Mouse (Mus musculus) heart, embryonic 13.5 days (tissue): ENCODE measurements around the gene Arhgap24. TPM values are rescaled to one million over a fixed set of nuclear protein-coding genes. Genes with fewer than 3 reads are reported as not detected.

Experiments used
- ATAC-seq: fragments of 200-750 bp; cut with Nextera tagmentation; 2 replicates; pipeline ENCODE4 v1.8.0; 2017; ENCODE audit warnings: moderate TSS enrichment; ENCODE audit not compliant: insufficient number of reproducible peaks, low FRiP score, low TSS enrichment; ENCODE audit errors: extremely low read depth
- H3K27ac ChIP-seq: fragments of 300-500 bp; sonication (generic); replicated peaks from 2 replicates; pipeline ENCODE4 v1.5.1; 2015; ENCODE audit warnings: moderate library complexity, mild to moderate bottlenecking, inconsistent platforms
- H3K27me3 ChIP-seq: fragments of 300-500 bp; sonication (generic); replicated peaks from 2 replicates; pipeline ENCODE4 v1.6.1; 2015; ENCODE audit warnings: mild to moderate bottlenecking, inconsistent platforms
- H3K36me3 ChIP-seq: fragments of 300-500 bp; sonication (generic); 2 replicates; pipeline ENCODE4 v1.6.1; 2015; ENCODE audit warnings: mild to moderate bottlenecking, inconsistent platforms
- H3K4me1 ChIP-seq: fragments of 300-500 bp; sonication (generic); 2 replicates; pipeline ENCODE4 v1.6.1; 2015; ENCODE audit warnings: inconsistent platforms
- H3K4me2 ChIP-seq: fragments of 300-500 bp; sonication (generic); 2 replicates; pipeline ENCODE4 v1.6.1; 2015; ENCODE audit warnings: inconsistent platforms, mild to moderate bottlenecking, moderate library complexity
- H3K4me3 ChIP-seq: fragments of 300-500 bp; sonication (generic); 2 replicates; pipeline ENCODE4 v1.5.1; 2015; ENCODE audit warnings: moderate library complexity, mild to moderate bottlenecking, inconsistent platforms
- H3K9ac ChIP-seq: fragments of 300-500 bp; sonication (generic); 2 replicates; pipeline ENCODE4 v1.6.1; 2015; ENCODE audit warnings: inconsistent platforms, mild to moderate bottlenecking, moderate library complexity
- H3K9me3 ChIP-seq: fragments of 300-500 bp; sonication (generic); 2 replicates; pipeline ENCODE4 v1.6.1; 2016; ENCODE audit warnings: inconsistent platforms
- WGBS: fragments of 180-500 bp; shearing (Covaris S2); methylation state at CpG from one replicate; pipeline ENCODE4 v1.1.7; 2015; ENCODE audit warnings: mixed read lengths; 5-methylcytosine and 5-hydroxymethylcytosine counted together
- polyA plus RNA-seq: library from polyadenylated mRNA; unstranded; fragments of >200 nt; fragmentation: Nextera tagmentation; extraction: Ambion mirVana; gene quantifications from 2 replicates; pipeline ENCODE4 v1.2.1, GENCODE M21; 2015

The Arhgap24 gene
- polyA plus RNA-seq, 1 experiment from 2014 or later = 11.2 TPM

GRCm38 (mm10) chr5:102548382-102548781 is 67.2 kb downstream of the Arhgap24 start:
- Histone ChIP-seq H3K4me1 (no peaks in the 10 kb centered on the region), H3K36me3 (no peaks in the 10 kb centered on the region), H3K9me3 (no peaks in the 10 kb centered on the region), H3K27ac (no peak overlapping the region), H3K9ac (no peak overlapping the region), H3K4me3 (no peak overlapping the region), H3K27me3 (no peaks in the 10 kb centered on the region), H3K4me2 (no peak overlapping the region)
- ATAC-seq = no peak
- WGBS = 60% methylated on average over 2 of the region's 2 CpGs

- no peak for ATAC-seq
- WGBS = 42% methylated on average over 3 of the region's 3 CpGs
- no peak overlapping the region for H3K27ac ChIP-seq
- no peak overlapping the region for H3K9ac ChIP-seq
- H3K27me3 ChIP-seq = no peaks in the 10 kb centered on the region
- no peaks in the 10 kb centered on the region for H3K36me3 ChIP-seq
- no peak overlapping the region for H3K4me2 ChIP-seq
- no peaks in the 10 kb centered on the region for H3K9me3 ChIP-seq
- no peak overlapping the region for H3K4me3 ChIP-seq
- no peaks in the 10 kb centered on the region for H3K4me1 ChIP-seq
These were observed 69.0 kb downstream of the Arhgap24 start for GRCm38 (mm10) chr5:102550211-102550610.

- Histone ChIP-seq H3K27ac (no peak overlapping the region), H3K4me3 (no peak overlapping the region)
- ATAC-seq = no peak
These were observed 69.9 kb downstream of the Arhgap24 start for GRCm38 (mm10) chr5:102550870-102551637.

GRCm38 (mm10) chr5:102552533-102552932 is 71.3 kb downstream of the Arhgap24 start:
- Histone ChIP-seq H3K9ac (no peak overlapping the region), H3K27me3 (no peaks in the 10 kb centered on the region), H3K36me3 (no peaks in the 10 kb centered on the region), H3K27ac (no peak overlapping the region), H3K4me1 (no peaks in the 10 kb centered on the region), H3K9me3 (no peaks in the 10 kb centered on the region), H3K4me3 (no peak overlapping the region), H3K4me2 (no peak overlapping the region)
- ATAC-seq = no peak
- WGBS = 52% methylated on average over 1 of the region's 1 CpGs

More at GRCm38 (mm10) chr5:102550870-102551637, 69.9 kb downstream of the Arhgap24 start:
- H3K36me3 ChIP-seq = no peaks in the 10 kb centered on the region
- no peaks in the 10 kb centered on the region for H3K27me3 ChIP-seq
- H3K4me2 ChIP-seq = no peak overlapping the region
- 47% methylated on average over 11 of the region's 11 CpGs for WGBS
- H3K9me3 ChIP-seq = no peaks in the 10 kb centered on the region
- H3K4me1 ChIP-seq = no peaks in the 10 kb centered on the region
- no peak overlapping the region for H3K9ac ChIP-seq

- Histone ChIP-seq H3K36me3 (no peaks in the 10 kb centered on the region), H3K27me3 (no peaks in the 10 kb centered on the region), H3K9me3 (no peaks in the 10 kb centered on the region), H3K4me2 (no peak overlapping the region), H3K4me1 (no peaks in the 10 kb centered on the region), H3K4me3 (no peak overlapping the region), H3K27ac (no peak overlapping the region), H3K9ac (no peak overlapping the region)
- no peak for ATAC-seq
- WGBS = 76% methylated on average over 4 of the region's 4 CpGs
These were observed 74.8 kb downstream of the Arhgap24 start for GRCm38 (mm10) chr5:102555958-102556357.

- Histone ChIP-seq H3K9ac (no peak overlapping the region), H3K36me3 (no peaks in the 10 kb centered on the region), H3K9me3 (no peaks in the 10 kb centered on the region), H3K4me2 (no peak overlapping the region), H3K27ac (no peak overlapping the region), H3K27me3 (no peaks in the 10 kb centered on the region), H3K4me3 (no peak overlapping the region), H3K4me1 (no peaks in the 10 kb centered on the region)
- no peak for ATAC-seq
- WGBS = 75% methylated on average over 6 of the region's 6 CpGs
These were observed 79.1 kb downstream of the Arhgap24 start for GRCm38 (mm10) chr5:102560270-102560669.

GRCm38 (mm10) chr5:102563971-102564370 is 82.8 kb downstream of the Arhgap24 start:
- no peak overlapping the region for H3K27ac ChIP-seq
- no peak overlapping the region for H3K9ac ChIP-seq
- no peak overlapping the region for H3K4me2 ChIP-seq
- no peak for ATAC-seq
- 56% methylated on average over 4 of the region's 4 CpGs for WGBS
- no peak overlapping the region for H3K4me3 ChIP-seq
- no peaks in the 10 kb centered on the region for H3K36me3 ChIP-seq
- H3K27me3 ChIP-seq = no peaks in the 10 kb centered on the region
- no peaks in the 10 kb centered on the region for H3K9me3 ChIP-seq
- no peaks in the 10 kb centered on the region for H3K4me1 ChIP-seq

GRCm38 (mm10) chr5:102568764-102569163 is 87.6 kb downstream of the Arhgap24 start:
- H3K4me1 ChIP-seq = no peaks in the 10 kb centered on the region

GRCm38 (mm10) chr5:102571445-102571844 is 90.3 kb downstream of the Arhgap24 start:
- H3K4me3 ChIP-seq = no peak overlapping the region
- no peak overlapping the region for H3K9ac ChIP-seq
- no peaks in the 10 kb centered on the region for H3K36me3 ChIP-seq
- peaks cover 12% of the 10 kb centered on the region; the same call in 1 of the 2 replicates for H3K9me3 ChIP-seq
- no peak for ATAC-seq
- 78% methylated on average over 2 of the region's 2 CpGs for WGBS
- no peak overlapping the region for H3K27ac ChIP-seq
- no peaks in the 10 kb centered on the region for H3K27me3 ChIP-seq
- H3K4me1 ChIP-seq = no peaks in the 10 kb centered on the region
- H3K4me2 ChIP-seq = no peak overlapping the region

More at GRCm38 (mm10) chr5:102568764-102569163, 87.6 kb downstream of the Arhgap24 start:
- no peak overlapping the region for H3K4me2 ChIP-seq
- WGBS = 66% methylated on average over 5 of the region's 5 CpGs
- H3K9me3 ChIP-seq = no peaks in the 10 kb centered on the region
- H3K9ac ChIP-seq = no peak overlapping the region
- no peak for ATAC-seq
- no peak overlapping the region for H3K4me3 ChIP-seq
- no peaks in the 10 kb centered on the region for H3K36me3 ChIP-seq
- no peak overlapping the region for H3K27ac ChIP-seq
- H3K27me3 ChIP-seq = no peaks in the 10 kb centered on the region

- WGBS = 74% methylated on average over 3 of the region's 3 CpGs
- ATAC-seq = no peak
- no peaks in the 10 kb centered on the region for H3K4me1 ChIP-seq
These were observed 95.6 kb downstream of the Arhgap24 start for GRCm38 (mm10) chr5:102576750-102577149.

GRCm38 (mm10) chr5:102577729-102578128 is 96.5 kb downstream of the Arhgap24 start:
- Histone ChIP-seq H3K27me3 (no peaks in the 10 kb centered on the region), H3K9me3 (peaks cover 12% of the 10 kb centered on the region; the same call in 1 of the 2 replicates), H3K27ac (no peak overlapping the region), H3K4me1 (no peaks in the 10 kb centered on the region), H3K36me3 (no peaks in the 10 kb centered on the region), H3K9ac (no peak overlapping the region), H3K4me2 (no peak overlapping the region), H3K4me3 (no peak overlapping the region)
- 55% methylated on average over 3 of the region's 3 CpGs for WGBS
- no peak for ATAC-seq

More at GRCm38 (mm10) chr5:102576750-102577149, 95.6 kb downstream of the Arhgap24 start:
- Histone ChIP-seq H3K9me3 (peaks cover 12% of the 10 kb centered on the region; the same call in 1 of the 2 replicates), H3K9ac (no peak overlapping the region), H3K27ac (no peak overlapping the region), H3K4me3 (no peak overlapping the region), H3K36me3 (no peaks in the 10 kb centered on the region), H3K27me3 (no peaks in the 10 kb centered on the region), H3K4me2 (no peak overlapping the region)

- no peaks in the 10 kb centered on the region for H3K36me3 ChIP-seq
- H3K4me3 ChIP-seq = no peak overlapping the region
- H3K27ac ChIP-seq = no peak overlapping the region
- ATAC-seq = no peak
- peaks cover 12% of the 10 kb centered on the region; the same call in 1 of the 2 replicates for H3K9me3 ChIP-seq
- H3K9ac ChIP-seq = no peak overlapping the region
- H3K4me2 ChIP-seq = no peak overlapping the region
- H3K27me3 ChIP-seq = no peaks in the 10 kb centered on the region
- WGBS = 83% methylated on average over 8 of the region's 8 CpGs
- H3K4me1 ChIP-seq = no peaks in the 10 kb centered on the region
These were observed 97.2 kb downstream of the Arhgap24 start for GRCm38 (mm10) chr5:102578431-102578830.
